Mouse (Mus musculus) forebrain, postnatal 0 days (tissue): ENCODE measurements around the gene Kctd6. TPM values are rescaled to one million over a fixed set of nuclear protein-coding genes. Genes with fewer than 3 reads are reported as not detected.

Experiments
- ATAC-seq: fragments of 200-750 bp; cut with Nextera tagmentation; 2 replicates; pipeline ENCODE4 v1.8.0; 2017; ENCODE audit warnings: mild to moderate bottlenecking, moderate library complexity
- DNase-seq: peaks from one replicate; pipeline ENCODE4 v3.0.0-alpha.2; 2015
- H3K27ac ChIP-seq: fragments of 300-500 bp; sonication (generic); 2 replicates; pipeline ENCODE4 v1.5.1; 2014; ENCODE audit warnings: low read depth, mild to moderate bottlenecking, antibody characterized with exemption, low read length, moderate library complexity, mixed read lengths
- H3K27me3 ChIP-seq: fragments of 300-500 bp; sonication (generic); 2 replicates; pipeline ENCODE4 v1.6.1; 2014; ENCODE audit warnings: mild to moderate bottlenecking, low read length, mixed read lengths; ENCODE audit not compliant: insufficient read depth
- H3K36me3 ChIP-seq: fragments of 300-500 bp; sonication (generic); 2 replicates; pipeline ENCODE4 v1.6.1; 2014; ENCODE audit warnings: mild to moderate bottlenecking, moderate library complexity; ENCODE audit not compliant: insufficient read depth
- H3K4me1 ChIP-seq: fragments of 300-500 bp; sonication (generic); 2 replicates; pipeline ENCODE4 v1.6.1; 2014; ENCODE audit warnings: antibody characterized with exemption; ENCODE audit not compliant: insufficient read depth
- H3K4me2 ChIP-seq: fragments of 300-500 bp; sonication (generic); 2 replicates; pipeline ENCODE4 v1.6.1; 2014; ENCODE audit warnings: low read depth, mild to moderate bottlenecking, moderate library complexity
- H3K4me3 ChIP-seq: fragments of 300-500 bp; sonication (generic); 2 replicates; pipeline ENCODE4 v1.5.1; 2014; ENCODE audit warnings: low read depth, low read length, mixed read lengths
- H3K9ac ChIP-seq: fragments of 300-500 bp; sonication (generic); 2 replicates; pipeline ENCODE4 v1.6.1; 2014; ENCODE audit warnings: mild to moderate bottlenecking
- H3K9me3 ChIP-seq: fragments of 300-500 bp; sonication (generic); 2 replicates; pipeline ENCODE4 v1.6.1; 2016; ENCODE audit warnings: low read length
- CTCF ChIP-seq: sonication (generic); IDR thresholded peaks from 2 replicates; pipeline ENCODE4 v1.5.1; 2016; ENCODE audit warnings: antibody characterized with exemption, control low read depth, low read depth
- WGBS: fragments of 180-500 bp; shearing (Covaris S2); extraction: QIAGEN DNeasy Blood & Tissue Kit; methylation state at CpG from one replicate; pipeline ENCODE4 v1.1.7; 2014; 5-methylcytosine and 5-hydroxymethylcytosine counted together
- polyA plus RNA-seq: library from polyadenylated mRNA; unstranded; fragments of >200 nt; fragmentation: Nextera tagmentation; extraction: Ambion mirVana; gene quantifications from 2 replicates; pipeline ENCODE4 v1.2.1, GENCODE M21; 2015
- total RNA-seq: library from RNA; depleted of rRNA; stranded (reverse); fragments of >200 nt; gene quantifications from 2 replicates; pipeline ENCODE4 v1.2.3, GENCODE M21; 2014

The Kctd6 gene
- total and polyA plus RNA-seq, 2 experiments from 2014 or later = 27.0 to 42.0 TPM

DNA sequence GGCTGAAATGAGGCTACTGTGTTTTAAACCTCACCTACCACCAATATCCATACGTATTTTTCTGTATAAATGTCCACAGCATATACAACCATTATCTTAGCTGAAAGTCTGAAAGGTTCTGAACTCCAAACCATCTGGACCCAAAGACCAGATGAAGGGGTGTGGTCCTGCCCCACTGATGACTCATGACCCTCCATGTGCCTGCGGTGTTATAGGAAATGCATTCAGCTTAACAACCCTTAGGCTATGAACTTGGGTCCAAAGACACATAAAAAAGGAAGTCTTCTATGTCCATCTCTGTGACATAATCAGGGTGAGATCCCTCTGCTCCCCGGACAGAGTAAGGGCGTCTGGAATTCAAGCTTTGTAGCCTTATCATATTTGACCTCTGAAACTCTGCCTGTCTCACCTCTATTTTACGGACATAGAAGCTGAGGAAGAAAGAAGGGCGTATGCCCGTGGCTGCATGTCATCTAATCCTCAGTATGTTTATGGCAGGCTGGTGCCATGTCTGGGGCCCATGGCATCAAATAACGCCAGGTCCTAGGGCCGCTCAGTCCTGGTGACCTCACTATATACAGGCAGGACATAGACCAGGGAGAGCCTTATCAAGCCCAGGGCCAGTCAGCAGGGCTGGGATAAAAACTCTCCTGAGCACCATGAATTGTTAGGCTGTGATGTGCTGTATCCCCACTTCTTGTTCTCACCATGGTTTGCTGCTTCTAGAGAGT lies 36.4 kb downstream of the Kctd6 start:
- Histone ChIP-seq H3K4me3 (no peak overlapping the region), H3K27me3 (no peaks in the 10 kb centered on the region), H3K36me3 (no peaks in the 10 kb centered on the region), H3K4me1 (no peaks in the 10 kb centered on the region), H3K27ac (no peak overlapping the region), H3K9ac (no peak overlapping the region), H3K9me3 (no peaks in the 10 kb centered on the region), H3K4me2 (no peak overlapping the region)
- WGBS = 93% methylated on average over 9 of the region's 9 CpGs
- ATAC-seq (no peak), DNase-seq (no peak)
- TF ChIP-seq CTCF = no peak

DNA sequence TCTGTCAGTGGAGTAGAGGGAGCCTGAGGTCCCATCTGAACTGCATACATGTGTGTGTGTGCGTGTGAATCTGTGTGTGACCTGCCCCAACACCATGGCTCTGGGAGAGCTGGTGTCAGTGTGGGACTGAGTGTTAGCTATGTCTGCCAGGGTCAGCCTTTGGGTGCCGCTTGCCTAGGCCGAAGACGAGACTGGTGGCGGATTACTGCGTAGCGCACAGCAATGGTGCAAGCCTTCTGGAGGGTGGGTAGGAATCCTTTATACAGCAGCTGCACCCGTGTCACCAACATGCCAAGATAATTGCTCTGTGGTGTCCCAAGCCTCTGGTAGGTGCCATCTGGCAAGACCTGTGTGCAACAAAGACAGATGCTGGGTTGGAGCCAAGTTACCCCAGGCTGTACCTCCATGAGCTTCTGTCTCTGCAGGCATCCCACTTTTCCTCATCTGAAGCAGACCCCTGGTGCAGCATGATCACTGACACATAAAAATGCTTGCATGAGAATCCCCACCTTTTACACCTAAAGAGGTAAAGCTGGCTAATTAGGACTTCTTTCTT lies 37.5 kb downstream of the Kctd6 start:
- Histone ChIP-seq H3K36me3 (no peaks in the 10 kb centered on the region), H3K27me3 (no peaks in the 10 kb centered on the region), H3K4me2 (no peak overlapping the region), H3K4me1 (no peaks in the 10 kb centered on the region), H3K9ac (no peak overlapping the region), H3K4me3 (no peak overlapping the region), H3K27ac (no peak overlapping the region), H3K9me3 (no peaks in the 10 kb centered on the region)
- 86% methylated on average over 8 of the region's 8 CpGs for WGBS
- TF ChIP-seq CTCF = no peak
- DNase-seq = no peak
- ATAC-seq = no peak

DNA sequence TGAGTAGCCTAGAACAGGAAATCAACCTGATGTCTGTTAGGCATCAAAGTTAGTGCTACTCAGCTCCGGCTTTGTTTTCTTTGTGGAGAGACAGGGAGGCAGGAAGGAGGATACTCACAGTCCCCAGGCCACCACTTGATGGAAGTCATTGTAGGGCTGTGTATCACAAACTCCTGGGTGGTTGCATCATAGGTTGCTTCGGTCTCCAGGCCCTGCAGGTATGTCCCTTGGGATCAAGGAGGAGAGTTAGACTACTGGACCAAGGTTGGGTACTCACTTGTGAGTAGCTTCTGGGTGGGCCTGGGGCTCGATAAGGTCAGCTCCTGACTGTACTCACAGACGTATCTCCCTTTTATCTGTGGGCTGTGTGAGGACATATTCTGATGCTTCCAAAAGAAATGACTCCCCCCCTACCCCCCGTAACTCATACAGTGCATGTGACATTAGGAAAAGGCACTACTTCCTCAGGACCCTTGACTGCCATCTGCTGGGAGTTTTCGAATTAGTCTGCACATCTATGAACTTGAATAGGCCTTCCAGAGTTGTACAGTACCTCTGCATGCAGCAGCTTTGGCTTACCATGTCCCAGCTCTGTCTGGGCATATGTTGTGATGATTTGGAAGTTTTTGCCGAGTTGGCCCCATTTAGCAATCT lies 41.3 kb downstream of the Kctd6 start:
- H3K9me3 ChIP-seq = no peaks in the 10 kb centered on the region
- H3K9ac ChIP-seq = no peak overlapping the region
- H3K4me3 ChIP-seq = no peak overlapping the region
- no peaks in the 10 kb centered on the region for H3K36me3 ChIP-seq
- DNase-seq (peak; percentile 73), ATAC-seq (peak; percentile 85)
- peak; percentile 78 for TF ChIP-seq CTCF
- 69% methylated on average over 7 of the region's 7 CpGs for WGBS
- no peak overlapping the region for H3K27ac ChIP-seq
- H3K27me3 ChIP-seq = no peaks in the 10 kb centered on the region
- no peaks in the 10 kb centered on the region for H3K4me1 ChIP-seq
- H3K4me2 ChIP-seq = no peak overlapping the region

DNA sequence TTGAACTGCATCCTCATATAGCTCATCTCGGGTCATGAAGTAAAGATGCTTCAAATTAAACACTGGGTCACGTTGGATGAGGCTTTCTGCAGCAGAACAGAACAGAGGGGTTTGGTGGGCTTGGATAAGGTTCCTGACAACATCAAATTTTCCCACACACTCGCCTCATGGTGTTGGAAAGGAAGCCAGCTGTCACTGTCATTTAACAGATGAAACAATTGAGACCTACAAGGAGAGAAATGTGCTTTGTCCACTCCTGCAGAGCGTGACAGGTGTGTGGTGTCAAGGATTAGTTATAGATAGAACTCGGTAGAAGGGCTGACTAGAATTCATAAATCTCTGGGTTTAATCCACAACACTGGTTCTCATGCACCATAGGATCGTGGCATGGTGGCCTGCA lies 42.1 kb downstream of the Kctd6 start:
- H3K36me3 ChIP-seq = no peaks in the 10 kb centered on the region
- no peak for DNase-seq
- H3K27me3 ChIP-seq = no peaks in the 10 kb centered on the region
- no peak overlapping the region for H3K27ac ChIP-seq
- H3K9me3 ChIP-seq = no peaks in the 10 kb centered on the region
- H3K9ac ChIP-seq = no peak overlapping the region
- WGBS = 74% methylated on average over 6 of the region's 6 CpGs
- no peak overlapping the region for H3K4me3 ChIP-seq
- no peaks in the 10 kb centered on the region for H3K4me1 ChIP-seq
- no peak for ATAC-seq
- no peak overlapping the region for H3K4me2 ChIP-seq
- no peak for TF ChIP-seq CTCF

DNA sequence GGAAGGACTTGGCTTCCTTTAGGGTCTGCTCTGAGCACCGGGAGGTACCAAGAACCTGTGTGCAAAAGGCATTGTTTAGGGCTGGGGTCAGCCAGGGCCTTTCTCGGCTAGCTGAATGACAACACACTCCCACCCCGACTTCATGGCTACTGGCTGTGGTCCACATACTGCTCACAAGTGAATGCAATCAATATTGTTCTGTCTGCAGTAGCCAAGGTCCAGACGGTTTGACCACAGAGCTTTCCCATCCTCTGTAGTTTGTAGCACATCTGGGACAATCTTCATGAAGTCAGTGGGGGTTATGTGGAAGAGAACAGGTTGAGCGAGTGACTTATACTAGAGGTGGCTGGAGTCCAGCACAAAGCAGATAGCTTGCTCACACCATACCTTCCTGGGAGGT lies 42.9 kb downstream of the Kctd6 start:
- no peak overlapping the region for H3K4me2 ChIP-seq
- H3K4me1 ChIP-seq = no peaks in the 10 kb centered on the region
- WGBS = 77% methylated on average over 5 of the region's 5 CpGs
- no peak overlapping the region for H3K4me3 ChIP-seq
- DNase-seq = no peak
- no peaks in the 10 kb centered on the region for H3K36me3 ChIP-seq
- H3K9ac ChIP-seq = no peak overlapping the region
- no peak for TF ChIP-seq CTCF
- H3K9me3 ChIP-seq = no peaks in the 10 kb centered on the region
- no peak overlapping the region for H3K27ac ChIP-seq
- H3K27me3 ChIP-seq = no peaks in the 10 kb centered on the region
- no peak for ATAC-seq

DNA sequence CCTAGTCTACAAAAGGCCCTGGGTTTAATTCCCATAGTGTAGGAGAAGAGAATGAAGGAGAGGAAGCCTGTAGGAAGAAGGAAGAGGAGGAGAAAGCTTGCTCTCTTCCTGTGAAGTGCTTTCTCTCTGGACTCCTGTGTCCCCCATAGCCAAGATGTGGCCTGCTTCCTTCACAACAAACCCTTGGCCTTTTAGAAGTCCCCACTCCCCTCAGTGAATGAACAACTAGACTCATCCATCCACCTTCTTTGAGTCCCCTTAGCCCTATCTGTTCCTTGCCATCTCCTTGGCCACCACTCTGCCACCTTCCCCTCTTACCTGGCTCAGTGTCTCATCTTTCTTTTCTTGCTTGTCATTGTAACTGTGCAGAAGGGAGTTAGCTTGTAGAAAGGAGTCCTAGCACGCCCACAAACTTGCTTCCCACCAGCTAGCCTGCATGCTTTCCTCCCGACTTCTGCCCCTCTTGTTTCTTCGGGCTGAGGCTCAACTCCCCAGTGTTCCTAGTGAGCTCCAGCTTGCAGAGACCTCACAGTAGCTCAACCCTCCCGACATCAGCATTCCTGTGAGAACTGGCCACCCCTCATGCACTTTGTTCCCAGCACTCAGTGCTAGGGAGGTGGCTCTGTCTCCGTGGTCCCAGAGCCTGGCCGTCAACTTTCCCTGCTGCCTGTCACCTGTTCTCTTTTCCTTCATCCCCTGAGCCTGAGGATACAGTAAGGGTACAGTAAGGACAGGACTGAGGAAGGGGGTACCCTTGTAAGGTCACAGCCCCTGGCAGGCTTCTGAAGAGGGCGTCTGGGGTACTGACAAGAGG lies 43.8 kb downstream of the Kctd6 start:
- DNase-seq = no peak
- H3K27me3 ChIP-seq = no peaks in the 10 kb centered on the region
- no peak for TF ChIP-seq CTCF
- WGBS = 51% methylated on average over 7 of the region's 7 CpGs
- H3K36me3 ChIP-seq = no peaks in the 10 kb centered on the region
- no peaks in the 10 kb centered on the region for H3K4me1 ChIP-seq
- H3K27ac ChIP-seq = no peak overlapping the region
- no peak overlapping the region for H3K9ac ChIP-seq
- no peak for ATAC-seq
- H3K4me2 ChIP-seq = no peak overlapping the region
- H3K4me3 ChIP-seq = no peak overlapping the region
- H3K9me3 ChIP-seq = no peaks in the 10 kb centered on the region

DNA sequence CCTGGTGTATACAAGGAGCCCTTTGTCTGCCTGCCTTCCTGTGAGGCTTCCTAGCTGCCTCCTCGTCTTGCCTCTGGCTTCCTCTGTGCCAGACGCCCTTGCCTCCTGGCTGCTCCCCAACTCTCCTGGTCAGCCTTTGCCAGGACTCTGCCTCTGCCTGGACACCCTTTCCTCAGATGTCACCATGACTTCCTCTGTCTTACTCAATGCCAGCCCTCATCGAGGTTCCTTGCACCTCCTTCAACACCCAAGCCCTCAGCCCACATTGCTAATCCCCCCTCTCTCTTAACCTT lies 44.3 kb downstream of the Kctd6 start:
- no peaks in the 10 kb centered on the region for H3K4me1 ChIP-seq
- peak; percentile 55 for ATAC-seq
- H3K9me3 ChIP-seq = no peaks in the 10 kb centered on the region
- no peak overlapping the region for H3K9ac ChIP-seq
- H3K36me3 ChIP-seq = no peaks in the 10 kb centered on the region
- no peak for TF ChIP-seq CTCF
- H3K27ac ChIP-seq = no peak overlapping the region
- no peaks in the 10 kb centered on the region for H3K27me3 ChIP-seq
- H3K4me3 ChIP-seq = no peak overlapping the region
- WGBS = 25% methylated on average over 3 of the region's 3 CpGs
- H3K4me2 ChIP-seq = no peak overlapping the region
- no peak for DNase-seq
